Mouse (Mus musculus) MEL (cell line): ENCODE measurements around the gene Rfc4.

Source experiments
- CHD2 ChIP-seq: IDR thresholded peaks from 2 replicates; pipeline ENCODE4 v1.6.1; 2011; ENCODE audit warnings: low read length, improper control_type of control experiment
- CTCF ChIP-seq, 3 experiments: IDR thresholded peaks in 2 of 3; conservative IDR thresholded peaks in 1 of 3; 2 replicates each; pipeline ENCODE4 v1.5.1; 2011 to 2012; ENCODE audit warnings: low read length in 3 of 3, low read depth in 2 of 3, mild to moderate bottlenecking in 2 of 3, improper control_type of control experiment in 1 of 3, inconsistent platforms in 1 of 3, mixed read lengths in 1 of 3, moderate library complexity in 1 of 3; ENCODE audit not compliant: control insufficient read depth in 1 of 3, insufficient read depth in 1 of 3, poor library complexity in 1 of 3, severe bottlenecking in 1 of 3
- EP300 ChIP-seq, 2 experiments: IDR thresholded peaks; 2 replicates each; pipeline ENCODE4 v1.6.1; 2011; ENCODE audit warnings: improper control_type of control experiment in 2 of 2, low read length in 2 of 2, low read depth in 1 of 2, mild to moderate bottlenecking in 1 of 2
- GABPA ChIP-seq: IDR thresholded peaks from 2 replicates; pipeline ENCODE4 v1.6.1; 2012; ENCODE audit warnings: low read depth, mild to moderate bottlenecking, inconsistent platforms, low read length, improper control_type of control experiment, moderate library complexity
- HCFC1 ChIP-seq: IDR thresholded peaks from 2 replicates; pipeline ENCODE4 v1.6.1; 2012; ENCODE audit warnings: low read depth, mild to moderate bottlenecking, inconsistent platforms, low read length, improper control_type of control experiment, moderate library complexity
- MAFK ChIP-seq: IDR thresholded peaks from 2 replicates; pipeline ENCODE4 v1.6.1; 2011; ENCODE audit warnings: low read depth, mild to moderate bottlenecking, low read length, improper control_type of control experiment, borderline replicate concordance
- MAZ ChIP-seq: IDR thresholded peaks from 2 replicates; pipeline ENCODE4 v1.6.1; 2012; ENCODE audit warnings: low read depth, mild to moderate bottlenecking, inconsistent platforms, low read length, improper control_type of control experiment
- MEF2A ChIP-seq: IDR thresholded peaks from 2 replicates; pipeline ENCODE4 v1.6.1; 2014; ENCODE audit warnings: low read depth, mild to moderate bottlenecking, inconsistent platforms, low read length, improper control_type of control experiment; ENCODE audit not compliant: poor library complexity, insufficient replicate concordance, severe bottlenecking; ENCODE audit errors: extremely low read depth
- NRF1 ChIP-seq: IDR thresholded peaks from 2 replicates; pipeline ENCODE4 v1.6.1; 2014; ENCODE audit warnings: low read depth, mild to moderate bottlenecking, inconsistent platforms, low read length, improper control_type of control experiment, moderate library complexity; ENCODE audit not compliant: poor library complexity, insufficient read depth, severe bottlenecking
- POLR2A ChIP-seq, 2 experiments: IDR thresholded peaks; 2 replicates each; pipeline ENCODE4 v1.6.1; 2011 to 2012; ENCODE audit warnings: low read length in 2 of 2, mild to moderate bottlenecking in 2 of 2, control low read depth in 1 of 2, improper control_type of control experiment in 1 of 2, low read depth in 1 of 2, moderate library complexity in 1 of 2; ENCODE audit not compliant: control insufficient read depth in 1 of 2, insufficient read depth in 1 of 2, poor library complexity in 1 of 2
- RCOR1 ChIP-seq: IDR thresholded peaks from 2 replicates; pipeline ENCODE4 v1.6.1; 2012; ENCODE audit warnings: low read depth, mild to moderate bottlenecking, inconsistent platforms, low read length, improper control_type of control experiment
- ZNF384 ChIP-seq: IDR thresholded peaks from 2 replicates; pipeline ENCODE4 v1.6.1; 2012; ENCODE audit warnings: low read depth, mild to moderate bottlenecking, inconsistent platforms, low read length, improper control_type of control experiment

DNA sequence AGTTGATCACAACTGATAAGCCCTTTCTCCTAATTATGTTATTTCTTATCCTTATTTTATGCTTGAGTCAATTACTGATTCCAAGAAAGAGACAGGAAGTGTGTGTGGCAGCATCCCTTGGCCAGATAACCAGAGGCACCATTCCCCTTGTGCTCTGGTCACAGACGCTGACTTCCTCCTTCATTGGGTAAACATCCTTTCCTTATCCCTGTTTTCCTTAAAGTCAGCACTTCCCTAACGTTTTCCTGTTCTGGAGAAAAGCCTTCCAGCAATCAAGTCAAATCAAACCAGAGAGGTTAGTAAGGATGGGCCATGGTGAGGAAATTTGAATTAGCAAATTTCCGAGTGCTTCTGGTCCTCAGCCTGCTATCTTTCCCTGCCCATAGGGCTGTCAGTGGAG is 48.4 kb upstream of the Rfc4 start:
- no peak for TF ChIP-seq CTCF (IDR thresholded peaks at IDR 0.05 in 2 of 3, conservative IDR thresholded peaks at IDR 0.05 in 1 of 3; ENCODE audit: control insufficient read depth in 1 of 3, insufficient read depth in 1 of 3, low read depth in 2 of 3, low read length in 3 of 3, poor library complexity in 1 of 3, severe bottlenecking in 1 of 3)
- no peak for TF ChIP-seq ZNF384
- TF ChIP-seq GABPA, result no peak
- 0 out of 4 replicates have a peak, but pooled peaks of 1 of the 2 experiments have one; percentile 5 for TF ChIP-seq EP300 (IDR thresholded peaks at IDR 0.05; ENCODE audit: low read depth in 1 of 2, low read length in 2 of 2)
- no peak for TF ChIP-seq MAZ
- no peak for TF ChIP-seq HCFC1
- no peak for TF ChIP-seq MEF2A
- no peak for TF ChIP-seq POLR2A (IDR thresholded peaks at IDR 0.05; ENCODE audit: control insufficient read depth in 1 of 2, insufficient read depth in 1 of 2, low read depth in 1 of 2, low read length in 2 of 2, poor library complexity in 1 of 2)
- no peak for TF ChIP-seq RCOR1
- TF ChIP-seq CHD2, result no peak
- TF ChIP-seq NRF1, result no peak
- TF ChIP-seq MAFK, result no peak
